Mouse (Mus musculus) olfactory bulb, adult 2 months (tissue): ENCODE measurements around the gene Nebl.

Source experiments
- CTCF ChIP-seq: fragments of 200-500 bp; IDR thresholded peaks from 2 replicates; pipeline ENCODE4 v1.5.1; 2012; ENCODE audit warnings: low read depth, mild to moderate bottlenecking, low read length, moderate library complexity; ENCODE audit not compliant: insufficient read depth
- POLR2A ChIP-seq: fragments of 200-500 bp; IDR thresholded peaks from 2 replicates; pipeline ENCODE4 v1.6.1; 2012; ENCODE audit warnings: mild to moderate bottlenecking, low read depth, low read length, moderate library complexity; ENCODE audit not compliant: insufficient read depth

DNA sequence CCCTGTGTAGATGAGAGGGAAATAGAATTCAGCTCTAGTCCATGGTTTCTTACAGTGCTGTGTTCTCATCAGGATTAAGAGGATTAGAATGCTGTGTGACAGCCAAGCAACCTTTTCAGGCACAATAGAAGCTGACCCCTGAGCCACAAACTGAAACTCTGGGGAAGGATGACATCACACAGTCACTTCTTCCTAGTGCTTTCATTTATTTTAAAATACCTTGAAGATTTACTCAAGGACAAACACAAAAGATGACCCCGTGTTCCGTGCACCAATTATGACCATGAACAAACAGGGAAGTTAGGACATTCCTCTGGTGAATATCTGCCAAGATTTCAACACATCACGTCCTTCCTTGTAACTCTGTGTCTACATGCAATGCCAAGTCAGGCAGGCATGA lies 121.0 kb downstream of the Nebl start:
- TF ChIP-seq CTCF (no peak), POLR2A (no peak)
